Mouse (Mus musculus): ENCODE data around the gene Fos.

DNA sequence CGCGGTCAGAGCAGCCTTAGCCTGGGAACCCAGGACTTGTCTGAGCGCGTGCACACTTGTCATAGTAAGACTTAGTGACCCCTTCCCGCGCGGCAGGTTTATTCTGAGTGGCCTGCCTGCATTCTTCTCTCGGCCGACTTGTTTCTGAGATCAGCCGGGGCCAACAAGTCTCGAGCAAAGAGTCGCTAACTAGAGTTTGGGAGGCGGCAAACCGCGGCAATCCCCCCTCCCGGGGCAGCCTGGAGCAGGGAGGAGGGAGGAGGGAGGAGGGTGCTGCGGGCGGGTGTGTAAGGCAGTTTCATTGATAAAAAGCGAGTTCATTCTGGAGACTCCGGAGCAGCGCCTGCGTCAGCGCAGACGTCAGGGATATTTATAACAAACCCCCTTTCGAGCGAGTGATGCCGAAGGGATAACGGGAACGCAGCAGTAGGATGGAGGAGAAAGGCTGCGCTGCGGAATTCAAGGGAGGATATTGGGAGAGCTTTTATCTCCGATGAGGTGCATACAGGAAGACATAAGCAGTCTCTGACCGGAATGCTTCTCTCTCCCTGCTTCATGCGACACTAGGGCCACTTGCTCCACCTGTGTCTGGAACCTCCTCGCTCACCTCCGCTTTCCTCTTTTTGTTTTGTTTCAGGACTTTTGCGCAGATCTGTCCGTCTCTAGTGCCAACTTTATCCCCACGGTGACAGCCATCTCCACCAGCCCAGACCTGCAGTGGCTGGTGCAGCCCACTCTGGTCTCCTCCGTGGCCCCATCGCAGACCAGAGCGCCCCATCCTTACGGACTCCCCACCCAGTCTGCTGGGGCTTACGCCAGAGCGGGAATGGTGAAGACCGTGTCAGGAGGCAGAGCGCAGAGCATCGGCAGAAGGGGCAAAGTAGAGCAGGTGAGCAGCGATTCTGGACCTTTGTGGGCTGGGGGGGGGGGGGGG is 875 bp downstream of the Fos start:
- no peak for TF ChIP-seq CTCF (IDR thresholded peaks at IDR 0.05; ENCODE audit: control insufficient read depth, insufficient read depth, insufficient replicate concordance, low read depth, low read length)
- TF ChIP-seq POLR2A (IDR thresholded peaks at IDR 0.05; ENCODE audit: control insufficient read depth, low read depth, low read length), result no peak

All from testis, adult 2 months (tissue).